Mouse (Mus musculus): Measurements from ENCODE around the gene Ncam2.

Ncam2 gene

GRCm38 (mm10) chr16:81200201-81201071, at the start of gene Ncam2:
Gene Ncam2, plus strand, starts transcription at chr16:81200697.
- DNase-seq (ENCODE audit: low spot score) = no peak

- DNase-seq (ENCODE audit: low spot score) = no peak
Measured at GRCm38 (mm10) chr16:81170828-81171227, 29.7 kb upstream of the Ncam2 start.

- DNase-seq (ENCODE audit: low spot score) = no peak
Measured at GRCm38 (mm10) chr16:81175302-81175943, 25.1 kb upstream of the Ncam2 start.

GRCm38 (mm10) chr16:81179801-81180200, 20.7 kb upstream of the Ncam2 start:
- no peak for DNase-seq (ENCODE audit: low spot score)

GRCm38 (mm10) chr16:81187579-81188179, 12.8 kb upstream of the Ncam2 start:
- DNase-seq (ENCODE audit: low spot score) = no peak

GRCm38 (mm10) chr16:81191621-81192020, 8.9 kb upstream of the Ncam2 start:
- DNase-seq (ENCODE audit: low spot score) = no peak

- no peak for DNase-seq (ENCODE audit: low spot score)
Measured at GRCm38 (mm10) chr16:81192607-81193006, 7.9 kb upstream of the Ncam2 start.

GRCm38 (mm10) chr16:81199467-81199866, 1.0 kb upstream of the Ncam2 start:
- DNase-seq (ENCODE audit: low spot score) = no peak

- DNase-seq (ENCODE audit: low spot score) = no peak
Measured at GRCm38 (mm10) chr16:81201471-81201870, 974 bp downstream of the Ncam2 start.

- no peak for DNase-seq (ENCODE audit: low spot score)
Measured at GRCm38 (mm10) chr16:81201992-81202391, 1.5 kb downstream of the Ncam2 start.

GRCm38 (mm10) chr16:81202721-81203161, 2.2 kb downstream of the Ncam2 start:
- DNase-seq (ENCODE audit: low spot score) = no peak

GRCm38 (mm10) chr16:81204405-81205034, 4.0 kb downstream of the Ncam2 start:
- no peak for DNase-seq (ENCODE audit: low spot score)

- no peak for DNase-seq (ENCODE audit: low spot score)
Measured at GRCm38 (mm10) chr16:81221176-81221575, 20.7 kb downstream of the Ncam2 start.

GRCm38 (mm10) chr16:81223841-81224240, 23.3 kb downstream of the Ncam2 start:
- no peak for DNase-seq (ENCODE audit: low spot score)

GRCm38 (mm10) chr16:81224253-81224652, 23.8 kb downstream of the Ncam2 start:
- DNase-seq (ENCODE audit: low spot score) = no peak

- DNase-seq (ENCODE audit: low spot score) = no peak
Measured at GRCm38 (mm10) chr16:81254875-81255274, 54.4 kb downstream of the Ncam2 start.

GRCm38 (mm10) chr16:81260429-81260828, 59.9 kb downstream of the Ncam2 start:
- no peak for DNase-seq (ENCODE audit: low spot score)

- no peak for DNase-seq (ENCODE audit: low spot score)
Measured at GRCm38 (mm10) chr16:81273597-81274360, 73.3 kb downstream of the Ncam2 start.

- no peak for DNase-seq (ENCODE audit: low spot score)
Measured at GRCm38 (mm10) chr16:81284241-81284640, 83.7 kb downstream of the Ncam2 start.

- DNase-seq (ENCODE audit: low spot score) = no peak
Measured at GRCm38 (mm10) chr16:81284859-81285837, 84.7 kb downstream of the Ncam2 start.

Measured in spleen, adult 12 weeks (tissue).